Mouse (Mus musculus) central nervous system, embryonic 11.5 days (tissue): ENCODE measurements around the gene Scaf4. TPM values are rescaled to one million over a fixed set of nuclear protein-coding genes. Genes with fewer than 3 reads are reported as not detected.

Experiments used
- polyA plus RNA-seq: library from polyadenylated mRNA; depleted of rRNA; stranded (reverse); fragments of >200 nt; gene quantifications from 2 replicates; pipeline ENCODE4 v1.2.3, GENCODE M21; 2012; rRNA removed

The Scaf4 gene
- polyA plus RNA-seq = 56.0 and 61.8 TPM in 2 replicates

GRCm38 (mm10) chr16:90283905-90284891 lies at the start of gene Scaf4:
Scaf4 (minus strand) TSS chr16:90284503.

GRCm38 (mm10) chr16:90220026-90220891 lies 64.0 kb downstream of the Scaf4 start, which contains the start of gene Sod1:
Sod1 (plus strand) TSS chr16:90220754.

Other genes starting within 250 kb of the Scaf4 start
- 11.4 and 13.7 TPM in 2 replicates for gene Tiam1, start 140.7 kb downstream of the Scaf4 start, polyA plus RNA-seq
- 865 and 871 TPM in 2 replicates for gene Sod1, start 63.7 kb downstream of the Scaf4 start, polyA plus RNA-seq
- 17.6 and 22.4 TPM in 2 replicates for gene Hunk, start 101.5 kb upstream of the Scaf4 start, polyA plus RNA-seq